Mouse (Mus musculus) gastrocnemius, adult 18-20 months (tissue): ENCODE measurements at regions not wholly inside any gene's neighbourhood (a gene's known extent, or its start where the extent isn't known, plus 50 kb on each side); places are given as distances from the start of the nearest gene placed in this dataset.

Experiments
- DNase-seq: peaks from one replicate; pipeline ENCODE4 v3.0.0; 2021; ENCODE audit warnings: low spot score

GRCm38 (mm10) chr7:70972023-70972400, 379.3 kb downstream of the Gm10295 start:
- DNase-seq = no peak

GRCm38 (mm10) chr7:70971323-70972022, 379.8 kb downstream of the Gm10295 start:
- DNase-seq = no peak

- no peak for DNase-seq
Observed at GRCm38 (mm10) chr7:70952318-70952959, 398.8 kb downstream of the Gm10295 start.

GRCm38 (mm10) chr7:70948281-70948680, 403.0 kb downstream of the Gm10295 start:
- no peak for DNase-seq

- no peak for DNase-seq
Observed at GRCm38 (mm10) chr7:70946260-70946659, 405.0 kb downstream of the Gm10295 start.

- no peak for DNase-seq
Observed at GRCm38 (mm10) chr7:70930911-70931310, 420.4 kb downstream of the Gm10295 start.

- DNase-seq = no peak
Observed at GRCm38 (mm10) chr7:70929935-70930334, 421.4 kb downstream of the Gm10295 start.

GRCm38 (mm10) chr7:70928001-70928400, 423.3 kb downstream of the Gm10295 start:
- no peak for DNase-seq

GRCm38 (mm10) chr7:70917016-70917415, 434.3 kb downstream of the Gm10295 start:
- no peak for DNase-seq

GRCm38 (mm10) chr7:70908921-70909320, 442.4 kb downstream of the Gm10295 start:
- DNase-seq = no peak

GRCm38 (mm10) chr7:70891700-70892099, 459.6 kb downstream of the Gm10295 start:
- no peak for DNase-seq

GRCm38 (mm10) chr7:70880496-70880895, 470.8 kb downstream of the Gm10295 start:
- no peak for DNase-seq

GRCm38 (mm10) chr7:70874393-70874792, 476.9 kb downstream of the Gm10295 start:
- DNase-seq = no peak

GRCm38 (mm10) chr7:70870841-70871534, 480.3 kb downstream of the Gm10295 start:
- no peak for DNase-seq

- DNase-seq = no peak
Observed at GRCm38 (mm10) chr7:70869125-70869524, 482.2 kb downstream of the Gm10295 start.

GRCm38 (mm10) chr7:70859957-70860356, 491.3 kb downstream of the Gm10295 start:
- no peak for DNase-seq

GRCm38 (mm10) chr7:70850726-70851125, 484.2 kb upstream of the Nr2f2 start:
- DNase-seq = no peak

GRCm38 (mm10) chr7:70848016-70848776, 481.7 kb upstream of the Nr2f2 start:
- no peak for DNase-seq

GRCm38 (mm10) chr7:70847450-70847993, 481.0 kb upstream of the Nr2f2 start:
- peak; percentile 5 for DNase-seq

GRCm38 (mm10) chr7:70846076-70846475, 479.5 kb upstream of the Nr2f2 start:
- DNase-seq = no peak

- DNase-seq = no peak
Observed at GRCm38 (mm10) chr7:70840142-70840541, 473.6 kb upstream of the Nr2f2 start.

GRCm38 (mm10) chr7:70839190-70839589, 472.7 kb upstream of the Nr2f2 start:
- DNase-seq = no peak
